Mouse (Mus musculus): Measurements from ENCODE around the gene Mast1.
A peak's percentile ranks its signal among the peaks of the same experiment; 100 is the strongest.

The Mast1 gene

DNA sequence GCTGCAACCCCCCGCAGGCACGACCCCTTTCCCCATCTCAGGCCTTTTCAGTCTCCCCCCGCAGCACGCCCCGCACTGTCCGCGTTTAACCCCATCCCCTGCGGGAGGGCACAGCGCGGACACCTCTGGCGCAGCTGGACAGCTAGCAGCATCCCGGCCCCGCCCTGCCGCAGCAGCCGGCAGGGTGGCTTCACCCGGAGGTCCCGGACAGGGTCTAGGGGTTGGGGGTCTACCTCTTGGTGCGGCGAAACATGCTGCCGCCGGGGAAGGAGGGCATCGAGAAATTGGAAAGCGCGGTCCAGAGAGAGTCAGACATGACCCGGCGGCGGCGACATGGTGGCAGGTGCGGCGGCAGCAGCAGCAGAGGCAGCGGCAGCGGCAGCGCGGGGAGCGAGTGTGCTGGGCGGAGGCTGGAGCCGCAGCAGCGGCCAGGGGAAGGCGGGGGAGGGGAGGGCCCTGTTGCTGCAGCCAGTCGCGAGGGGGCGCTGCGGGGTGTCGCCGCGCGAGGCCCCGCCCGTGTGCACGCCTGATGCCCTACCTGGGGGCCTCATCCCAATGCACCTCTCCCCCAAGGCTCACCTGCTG, at the start of gene Mast1:
Mast1 (minus strand) TSS at position 398 of the 585 bp plus-strand sequence.
- peak; percentile 80 for DNase-seq (ENCODE audit: low read depth)

DNA sequence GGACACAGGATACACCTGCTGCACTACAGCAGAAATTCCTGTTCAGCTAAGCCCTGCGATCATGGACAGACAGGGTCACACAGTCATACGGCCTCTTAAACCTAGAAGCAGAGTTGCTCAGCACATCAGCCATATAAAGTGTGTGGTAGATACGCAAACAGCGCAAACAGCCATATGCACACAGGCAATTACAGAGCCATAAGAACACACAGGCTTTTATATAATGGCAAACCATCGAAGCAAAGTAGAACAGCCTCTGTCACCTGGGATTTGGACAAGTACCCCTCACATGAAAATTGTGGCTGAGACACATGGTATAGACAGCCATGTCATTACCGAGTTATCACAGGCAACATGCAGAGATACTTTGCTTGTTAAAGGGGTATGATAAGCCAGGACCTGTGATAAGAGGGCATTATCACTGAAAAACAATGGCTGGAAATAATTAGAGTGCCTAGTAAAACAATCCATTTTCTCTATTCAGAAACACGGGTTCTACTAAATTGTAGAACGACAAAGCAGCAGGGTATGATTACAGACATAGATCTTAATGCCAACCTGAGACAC, 49.3 kb upstream of the Mast1 start:
- DNase-seq (ENCODE audit: low read depth): no peak

DNA sequence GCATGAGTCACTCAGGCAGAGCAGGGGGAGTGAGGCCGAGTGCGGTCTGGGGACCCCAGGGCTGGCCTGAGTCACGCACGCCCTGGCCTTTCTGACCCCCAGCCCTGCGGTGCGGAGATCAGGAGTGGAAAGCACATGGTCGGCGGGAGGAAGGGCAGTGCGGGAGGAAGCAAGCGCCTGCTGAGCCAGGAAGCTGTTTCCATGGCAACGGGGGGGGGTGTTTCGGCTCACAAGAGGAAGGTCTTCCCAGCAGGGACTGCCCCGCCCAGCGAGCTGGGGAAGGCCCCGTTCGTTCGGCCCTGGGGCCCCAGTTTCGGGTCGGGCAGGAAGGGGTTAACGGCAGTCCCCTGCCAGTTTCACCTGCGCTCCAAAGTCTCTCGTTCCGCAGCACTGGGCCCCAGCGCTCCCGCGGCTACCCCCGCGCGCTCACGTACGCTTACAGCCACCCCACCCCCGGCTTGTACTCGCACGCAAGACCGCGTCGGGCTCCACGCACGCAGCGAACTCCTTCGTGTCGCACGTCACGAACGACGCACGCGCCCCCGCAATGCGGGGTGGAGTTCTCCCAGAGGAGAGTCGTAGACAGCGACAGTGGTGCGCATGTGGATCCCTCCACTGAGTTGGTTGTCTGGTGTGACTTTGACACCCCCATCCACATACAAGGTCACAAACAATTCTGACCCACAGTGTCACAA, 48.7 kb upstream of the Mast1 start:
- peak; percentile 97 for DNase-seq (ENCODE audit: low read depth)

DNA sequence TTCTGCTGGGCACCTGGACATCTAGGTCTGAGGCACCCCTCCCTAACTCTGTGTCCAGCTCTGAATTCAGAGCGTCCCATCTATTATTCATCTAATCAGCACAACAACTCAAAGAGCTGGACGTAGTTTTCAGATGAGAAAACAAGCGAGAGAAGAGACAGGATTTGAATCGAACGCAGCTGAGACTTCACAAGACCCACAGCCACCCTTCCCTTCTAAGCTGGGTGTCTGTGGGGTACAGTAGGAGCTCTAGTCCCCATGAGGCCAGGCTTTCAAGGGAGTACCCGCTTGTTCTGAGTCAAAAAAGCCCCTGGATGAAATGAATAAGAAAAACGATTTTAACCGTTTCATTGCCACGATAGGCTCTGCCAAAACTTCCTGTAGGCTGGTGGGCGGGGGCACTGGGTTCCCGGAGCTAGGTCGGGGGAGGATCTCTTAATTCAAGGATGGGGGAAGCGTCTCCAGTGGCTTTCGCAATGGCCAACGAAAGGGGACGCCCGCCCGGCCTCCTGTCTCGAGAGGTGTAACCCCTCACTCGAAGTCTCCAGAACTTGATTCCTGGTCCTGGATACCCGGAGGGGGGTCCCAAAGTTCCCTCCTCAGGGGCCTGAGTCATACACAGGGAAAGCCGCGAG, 48.0 kb upstream of the Mast1 start:
- peak; percentile 71 for DNase-seq (ENCODE audit: low read depth)

DNA sequence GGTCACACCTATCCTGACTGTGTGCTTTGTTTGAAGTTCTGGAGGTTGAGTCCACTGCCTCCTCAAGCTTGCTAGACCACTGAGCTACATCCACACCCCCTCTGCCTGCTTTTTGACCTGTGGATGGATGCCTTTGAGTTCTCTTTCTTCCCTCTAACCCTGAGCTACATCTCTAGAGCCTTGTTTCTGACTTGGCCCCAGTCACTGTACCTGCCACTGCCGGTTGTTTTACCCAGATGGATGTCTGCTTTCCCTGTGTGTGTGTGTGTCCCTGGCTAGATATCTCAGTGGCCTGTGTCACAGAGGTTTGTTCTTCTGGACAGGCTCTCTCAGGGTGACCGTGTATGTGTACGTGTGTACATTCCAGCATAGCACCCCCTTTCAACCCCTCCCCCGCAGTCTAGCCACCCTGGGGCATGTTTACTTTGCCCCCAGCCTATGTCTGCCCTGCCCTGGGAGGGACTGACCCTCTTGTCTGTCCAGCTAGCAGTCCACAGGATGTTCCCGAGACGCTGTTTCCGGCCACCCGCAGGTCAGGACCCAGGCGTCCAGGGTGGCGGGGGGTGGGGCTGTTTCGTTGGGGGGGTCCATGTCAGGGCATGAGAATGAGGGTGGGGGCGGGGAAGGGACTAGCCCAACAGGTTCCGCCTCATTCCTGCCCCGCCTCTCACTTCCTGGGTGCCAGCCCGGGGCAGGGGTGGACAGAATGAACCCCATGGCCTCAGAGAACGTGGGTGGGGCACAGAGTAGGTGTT, 47.3 kb upstream of the Mast1 start:
- peak; percentile 29 for DNase-seq (ENCODE audit: low read depth)

DNA sequence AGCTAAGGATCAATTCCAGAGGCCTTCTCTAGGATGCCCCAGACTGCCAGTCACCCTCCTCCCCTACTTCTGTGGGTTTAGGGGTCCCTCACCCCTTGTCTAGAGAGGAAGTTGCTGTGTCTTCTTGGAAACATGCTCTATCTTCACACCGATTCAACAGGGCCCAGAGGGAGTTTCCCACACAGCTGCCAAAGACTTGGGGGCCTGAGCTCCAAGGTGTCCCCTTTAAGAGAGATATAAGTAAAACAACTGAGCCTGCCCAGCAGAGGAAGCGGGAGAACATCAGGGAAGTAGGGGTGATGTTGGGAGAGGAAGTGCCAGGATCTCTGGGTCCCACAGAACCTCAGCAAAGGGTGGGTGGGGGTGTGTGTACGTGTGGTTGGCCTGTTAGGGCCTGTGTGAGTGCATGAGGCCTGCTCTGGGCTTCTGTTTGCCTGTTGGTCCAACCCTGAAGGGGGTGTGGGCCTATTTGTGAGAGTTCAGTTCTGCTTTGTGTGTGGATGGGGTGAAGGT, 45.4 kb upstream of the Mast1 start:
- peak; percentile 45 for DNase-seq (ENCODE audit: low read depth)

DNA sequence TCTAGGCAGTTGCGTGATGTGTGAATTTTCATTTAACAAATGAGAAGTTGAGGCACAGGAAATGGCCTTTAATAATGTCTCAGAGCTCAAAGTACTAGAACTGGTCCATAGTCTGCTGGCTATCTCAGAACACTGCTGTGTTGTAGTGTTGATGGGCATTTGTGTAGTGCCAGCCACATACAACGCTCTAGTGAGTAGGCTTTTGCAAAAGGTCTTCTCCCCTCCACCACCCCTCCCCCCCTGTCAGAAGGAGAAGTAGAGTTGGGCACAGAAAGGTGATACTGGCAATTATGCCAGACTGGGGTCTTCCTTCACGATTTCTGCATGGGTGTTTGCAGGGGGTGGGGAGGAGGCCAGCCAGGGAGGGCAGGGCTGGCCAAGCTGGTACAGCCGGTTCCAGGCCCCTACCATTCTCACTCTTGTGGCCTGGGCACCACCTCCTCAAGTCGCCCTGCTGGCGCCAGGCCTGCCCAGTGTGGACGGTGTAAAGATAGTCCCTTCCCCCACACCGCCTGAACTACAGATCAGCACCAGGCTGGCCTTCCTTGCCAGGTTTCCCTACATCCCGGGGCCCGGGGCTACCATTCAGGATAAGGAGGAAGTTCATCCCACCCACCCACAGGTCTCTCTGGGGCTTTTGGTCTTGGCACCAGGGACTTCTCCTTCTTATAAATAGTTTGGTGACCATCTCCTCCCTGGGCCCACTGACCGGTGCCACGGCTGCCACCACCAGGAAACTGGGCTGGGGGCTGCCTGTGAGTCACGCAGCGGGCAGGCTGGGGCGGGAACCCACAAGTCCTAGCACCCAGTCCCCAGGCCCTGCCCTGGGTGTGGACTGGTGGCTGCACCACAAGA, 44.7 kb upstream of the Mast1 start:
- DNase-seq (ENCODE audit: low read depth): no peak

DNA sequence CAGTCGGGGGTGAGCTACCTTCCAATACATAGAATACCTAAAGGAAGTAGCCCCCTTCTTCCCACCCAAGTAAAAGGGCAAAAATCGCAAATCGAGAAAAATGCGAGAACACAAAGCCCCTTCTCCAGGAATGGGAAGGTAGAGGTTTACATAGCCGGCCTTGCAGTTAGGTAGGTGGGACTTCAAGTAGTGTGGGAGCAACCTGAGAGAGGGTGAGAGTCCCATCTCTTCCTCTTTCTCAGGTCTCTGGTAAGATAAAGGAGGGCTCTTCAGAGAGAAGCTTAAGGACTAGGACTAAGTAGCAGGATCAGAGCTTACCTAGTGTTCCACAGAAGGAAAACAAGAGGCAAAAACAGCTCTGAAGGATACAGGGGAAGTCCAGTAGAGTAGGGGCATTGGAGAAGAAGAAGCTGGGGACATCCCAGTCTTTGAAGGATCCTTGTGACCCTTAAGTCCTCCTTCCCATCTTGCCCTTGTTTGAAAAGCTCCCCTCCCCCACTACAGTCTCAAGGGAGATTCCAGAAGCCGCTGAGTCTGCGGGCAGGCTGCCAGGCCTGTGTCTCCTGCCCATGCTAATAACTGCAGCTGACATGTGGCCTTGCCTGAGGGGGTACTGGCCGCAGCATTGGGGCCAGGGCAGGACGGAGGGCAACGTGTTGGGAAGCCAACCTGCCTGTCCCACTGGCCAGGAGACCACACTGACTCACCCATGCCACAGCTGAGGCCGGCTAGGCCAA, 43.6 kb upstream of the Mast1 start:
- DNase-seq (ENCODE audit: low read depth): peak; percentile 62

DNA sequence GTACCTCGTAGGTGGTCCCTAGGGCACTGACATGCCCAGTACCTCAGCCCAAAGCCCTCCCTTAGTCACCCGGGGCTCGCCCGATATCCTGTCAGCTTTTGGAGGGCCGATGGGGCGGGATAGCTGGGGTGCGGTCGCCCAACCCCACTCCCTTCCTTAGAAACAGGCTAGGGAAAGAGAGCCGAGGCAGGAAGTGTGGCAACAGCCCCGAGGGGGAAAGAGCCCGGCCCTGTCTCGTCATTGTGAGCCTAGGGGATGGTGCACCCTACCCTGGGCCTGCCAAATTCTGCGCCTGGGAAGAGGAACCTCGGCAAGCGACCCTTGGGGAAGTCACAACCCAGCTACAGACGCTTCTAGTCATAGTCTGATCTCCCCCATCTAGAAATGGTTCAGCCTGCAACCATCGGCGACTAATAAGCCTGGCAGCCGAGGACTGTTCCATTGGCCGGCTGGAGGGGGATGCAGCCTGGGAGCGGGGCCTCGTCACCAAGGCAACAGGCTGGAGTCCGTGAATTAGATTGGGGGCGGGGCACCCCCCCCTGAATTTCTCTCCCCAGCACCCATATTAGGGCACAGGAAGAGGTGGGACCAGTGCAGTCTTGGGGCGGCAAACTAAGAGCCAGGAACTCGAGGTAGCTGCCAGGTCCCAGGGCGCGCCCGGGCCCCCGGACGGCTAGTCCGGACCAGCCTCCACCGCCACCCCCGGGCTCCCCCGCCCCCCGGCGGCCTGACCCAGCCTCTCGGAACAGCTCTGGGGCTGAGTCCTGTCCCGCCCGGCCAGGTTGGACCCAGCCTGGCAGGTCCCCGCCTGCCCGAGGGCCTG, 42.7 kb upstream of the Mast1 start:
- peak; percentile 95 for DNase-seq (ENCODE audit: low read depth)

DNA sequence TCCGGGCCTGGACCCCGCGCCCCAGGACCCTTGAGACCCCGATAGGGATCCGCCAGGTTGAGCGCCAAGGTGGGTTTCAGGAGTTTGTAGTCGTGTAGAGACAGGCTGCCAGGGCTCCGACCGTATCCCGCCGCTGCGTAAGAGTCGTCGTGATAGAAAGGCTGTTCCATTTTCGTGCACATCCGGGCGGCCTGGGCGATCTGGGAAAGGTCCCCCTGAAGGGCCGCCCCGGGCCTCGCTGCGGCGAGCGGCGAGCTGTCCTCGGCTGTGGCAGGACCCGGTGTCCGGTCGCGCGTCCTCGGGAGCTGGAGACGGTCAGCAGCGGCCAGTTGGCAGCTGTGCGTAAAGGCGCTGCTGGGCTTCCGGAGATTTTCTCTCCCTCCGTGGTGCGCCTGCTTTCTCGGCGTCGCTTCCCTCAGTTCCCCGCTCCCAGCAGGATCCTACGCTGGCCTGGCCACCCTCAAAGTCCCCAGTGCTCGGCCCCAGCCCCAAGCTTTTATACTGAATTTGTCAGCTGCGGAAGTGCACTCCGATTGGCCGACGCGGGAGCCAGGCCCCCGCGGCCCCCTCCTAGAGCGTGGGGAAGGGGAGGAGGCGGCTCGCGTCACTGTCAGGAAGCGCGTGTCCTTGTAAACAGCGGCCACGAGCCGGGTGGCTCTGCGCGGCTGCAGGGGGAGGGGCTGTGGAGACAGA, 41.2 kb upstream of the Mast1 start, which contains the start of gene Junb:
Junb (minus strand) TSS at position 471 of the 693 bp plus-strand sequence.
- DNase-seq (ENCODE audit: low read depth): peak; percentile 98

DNA sequence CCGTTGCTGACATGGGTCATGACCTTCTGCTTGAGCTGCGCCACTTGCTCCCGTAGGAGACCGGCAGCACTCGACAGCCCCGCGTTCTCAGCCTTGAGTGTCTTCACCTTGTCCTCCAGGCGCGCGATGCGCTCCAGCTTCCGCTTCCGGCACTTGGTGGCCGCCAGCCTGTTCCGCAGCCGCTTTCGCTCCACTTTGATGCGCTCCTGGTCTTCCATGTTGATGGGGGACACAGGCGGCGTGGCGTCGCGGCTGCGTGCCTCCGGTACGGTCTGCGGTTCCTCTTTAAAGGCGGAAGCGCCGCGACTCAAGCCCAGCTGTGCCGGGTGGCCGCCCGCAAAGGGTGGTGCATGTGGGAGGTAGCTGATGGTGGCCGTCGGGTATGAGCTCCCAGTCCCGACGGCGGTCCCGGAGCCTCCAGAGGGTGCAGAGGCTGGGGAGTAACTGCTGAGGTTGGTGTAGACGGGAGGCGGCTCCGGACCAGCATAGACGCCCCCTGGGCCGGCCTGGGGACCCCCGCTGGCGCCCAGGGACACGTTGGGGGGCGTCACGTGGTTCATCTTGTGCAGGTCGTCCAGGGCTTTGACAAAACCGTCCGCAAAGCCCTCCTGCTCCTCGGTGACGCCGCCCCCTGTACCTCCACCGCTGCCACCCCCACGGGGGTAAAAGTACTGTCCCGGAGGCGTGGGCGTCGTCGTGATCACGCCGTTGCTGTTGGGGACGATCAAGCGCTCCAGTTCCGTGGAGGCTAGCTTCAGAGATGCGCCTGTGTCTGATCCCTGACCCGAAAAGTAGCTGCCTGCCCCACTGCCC, 40.5 kb upstream of the Mast1 start:
- DNase-seq (ENCODE audit: low read depth): peak; percentile 87

DNA sequence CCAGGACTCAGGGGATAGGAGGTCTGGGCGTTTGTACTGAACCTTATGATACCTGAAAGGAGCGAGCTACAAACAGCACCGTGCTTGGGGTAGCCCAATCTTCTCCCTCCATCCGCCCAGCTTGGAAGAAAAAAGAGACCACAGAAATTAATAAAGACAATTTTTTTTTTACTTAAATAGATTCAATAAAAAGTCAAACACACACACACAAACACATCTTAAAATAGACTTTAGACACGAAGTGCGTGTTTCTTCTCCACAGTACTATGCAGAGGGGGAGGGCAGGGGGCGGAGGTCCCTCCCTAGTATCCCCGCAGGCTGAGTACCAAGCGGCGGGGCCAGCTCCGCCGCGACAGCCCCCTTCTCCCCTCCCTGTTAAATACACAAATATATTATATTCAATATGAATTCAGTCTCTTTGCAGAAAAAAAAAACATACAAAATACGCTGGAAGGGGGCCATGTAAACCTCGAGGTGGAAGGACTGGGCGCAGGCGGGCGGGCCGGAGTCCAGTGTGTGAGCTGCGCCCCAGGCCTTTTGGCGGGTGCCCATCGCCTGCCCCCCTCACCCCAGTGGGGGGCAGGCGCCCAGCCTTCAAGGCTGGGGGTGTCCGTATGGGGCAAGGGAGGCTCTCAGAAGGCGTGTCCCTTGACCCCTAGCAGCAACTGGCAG, 39.7 kb upstream of the Mast1 start:
- DNase-seq (ENCODE audit: low read depth): no peak

DNA sequence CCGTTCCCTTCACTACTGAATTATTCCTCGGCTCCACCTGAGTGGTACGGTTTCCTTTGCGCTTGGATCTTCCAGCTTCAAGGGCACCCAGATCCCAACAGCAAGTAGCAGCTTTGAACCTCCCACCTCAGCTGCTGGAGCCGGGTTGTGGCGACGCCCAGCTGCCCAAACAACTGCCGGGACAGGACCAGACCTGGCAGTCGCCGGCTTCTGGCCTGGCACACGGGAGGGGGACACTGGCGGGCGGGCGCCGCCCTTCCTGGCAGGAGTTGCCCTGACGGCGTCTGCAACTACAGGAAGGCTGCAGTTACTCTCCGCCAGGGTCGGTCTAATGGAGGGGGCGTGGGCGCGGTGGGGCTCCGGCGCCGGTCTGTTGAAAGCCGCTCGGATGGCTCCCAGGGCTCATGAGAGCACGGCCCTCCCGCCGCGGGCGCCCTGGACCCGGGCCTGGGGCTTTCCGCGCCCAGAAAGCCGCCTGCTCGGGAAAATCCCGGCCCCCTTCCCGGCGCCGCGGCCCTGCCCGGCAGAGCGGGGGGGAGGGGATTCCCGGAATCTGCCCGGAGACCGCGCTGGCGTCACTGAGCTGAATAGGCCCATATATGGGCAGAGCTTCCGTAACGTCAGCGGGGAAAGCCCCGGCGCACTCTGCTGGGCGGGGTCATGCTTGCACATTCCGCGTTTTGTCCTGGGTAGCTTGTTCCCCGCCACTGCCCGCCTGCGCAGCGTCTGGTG, 39.0 kb upstream of the Mast1 start:
- DNase-seq (ENCODE audit: low read depth): peak; percentile 97

DNA sequence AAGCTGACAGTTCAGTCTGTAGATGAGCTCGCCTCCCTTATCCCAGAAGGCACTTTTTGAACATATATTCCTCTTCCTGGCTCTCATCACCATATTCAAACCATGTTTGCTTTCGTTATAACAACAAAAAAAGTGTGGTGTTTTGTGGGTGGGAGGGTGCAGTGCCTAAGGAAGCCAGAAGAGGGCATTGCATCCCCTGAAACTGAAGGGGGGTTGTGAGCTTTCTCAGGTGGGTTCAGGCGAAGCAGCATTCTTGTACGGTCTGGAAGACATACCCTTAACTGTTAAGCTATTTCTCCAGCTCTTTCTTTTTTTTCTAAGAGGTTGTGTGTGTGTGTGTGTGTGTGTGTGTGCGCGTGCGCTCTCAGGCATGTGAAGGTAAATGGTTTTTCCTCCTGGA, 38.3 kb upstream of the Mast1 start:
- DNase-seq (ENCODE audit: low read depth): peak; percentile 90

DNA sequence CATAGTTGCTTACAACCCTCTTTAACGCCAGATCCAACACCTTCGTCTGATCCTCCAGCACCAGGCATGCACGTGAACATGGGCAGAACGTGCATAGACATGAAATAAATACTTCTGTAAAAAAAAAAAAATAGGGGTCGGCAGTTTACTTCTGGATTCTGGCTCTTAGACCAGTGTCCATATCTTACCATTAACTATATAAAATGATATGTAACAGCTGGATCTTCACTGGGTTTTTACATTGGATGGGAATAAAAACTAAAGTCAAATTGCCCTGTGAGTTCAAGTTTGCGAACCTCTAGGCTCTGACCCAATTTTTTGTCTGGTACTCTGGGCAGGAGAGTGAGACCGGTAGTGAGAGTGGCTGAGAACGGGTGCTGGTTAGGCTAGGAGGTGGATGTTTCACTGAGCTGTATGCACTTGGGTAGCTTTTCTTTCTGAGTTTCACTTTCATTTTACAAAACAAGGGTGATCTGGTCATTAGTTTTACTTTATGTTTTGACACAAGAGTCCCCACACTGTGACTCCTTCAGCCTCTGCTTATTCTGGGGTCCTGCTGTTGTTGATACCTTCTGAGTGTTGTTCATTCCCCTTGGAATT, 37.5 kb upstream of the Mast1 start:
- DNase-seq (ENCODE audit: low read depth): peak; percentile 62

DNA sequence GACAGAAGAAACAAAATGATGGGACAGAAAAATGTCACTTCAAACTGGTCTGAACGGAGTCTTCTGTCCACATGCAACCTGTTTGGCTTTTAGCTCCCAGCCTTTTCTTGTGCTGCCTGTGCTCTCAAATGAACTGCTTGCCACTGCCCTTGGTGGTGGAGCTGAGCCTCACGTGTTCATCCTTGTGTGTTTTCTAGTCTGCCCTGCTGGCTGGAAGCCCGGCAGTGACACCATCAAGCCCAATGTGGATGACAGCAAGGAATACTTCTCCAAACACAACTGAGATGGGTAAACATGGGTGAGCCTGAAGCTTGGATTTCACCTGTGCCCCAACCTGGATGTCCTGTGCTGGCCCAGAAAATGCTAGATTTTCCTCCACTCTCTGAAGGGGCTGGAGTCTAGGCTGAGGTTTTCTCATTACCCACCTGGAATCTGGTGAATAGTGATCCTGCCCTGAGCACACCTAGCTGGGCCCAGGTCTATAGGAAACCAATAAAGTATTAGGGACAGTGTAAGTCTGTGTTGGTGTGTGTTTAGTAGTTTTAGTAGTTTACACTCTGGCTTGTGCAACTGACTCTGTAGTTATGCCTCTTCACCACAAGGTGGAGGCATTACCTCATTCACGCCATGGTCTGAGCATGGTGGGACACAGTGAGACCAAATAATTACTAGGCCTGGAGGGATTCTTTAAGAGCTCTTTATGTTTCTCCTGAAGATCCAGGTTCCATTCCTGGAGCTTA, 36.8 kb upstream of the Mast1 start:
- peak; percentile 78 for DNase-seq (ENCODE audit: low read depth)

Measured in naive thymus-derived CD4-positive, alpha-beta T cell, adult 2 months (primary cell).